Mouse (Mus musculus): ENCODE data around the gene Lmo4. TPM values are rescaled to one million over a fixed set of nuclear protein-coding genes. Genes with fewer than 3 reads are reported as not detected.

Gene Lmo4
- polyA plus RNA-seq, 1 experiment: 10.3 TPM

DNA sequence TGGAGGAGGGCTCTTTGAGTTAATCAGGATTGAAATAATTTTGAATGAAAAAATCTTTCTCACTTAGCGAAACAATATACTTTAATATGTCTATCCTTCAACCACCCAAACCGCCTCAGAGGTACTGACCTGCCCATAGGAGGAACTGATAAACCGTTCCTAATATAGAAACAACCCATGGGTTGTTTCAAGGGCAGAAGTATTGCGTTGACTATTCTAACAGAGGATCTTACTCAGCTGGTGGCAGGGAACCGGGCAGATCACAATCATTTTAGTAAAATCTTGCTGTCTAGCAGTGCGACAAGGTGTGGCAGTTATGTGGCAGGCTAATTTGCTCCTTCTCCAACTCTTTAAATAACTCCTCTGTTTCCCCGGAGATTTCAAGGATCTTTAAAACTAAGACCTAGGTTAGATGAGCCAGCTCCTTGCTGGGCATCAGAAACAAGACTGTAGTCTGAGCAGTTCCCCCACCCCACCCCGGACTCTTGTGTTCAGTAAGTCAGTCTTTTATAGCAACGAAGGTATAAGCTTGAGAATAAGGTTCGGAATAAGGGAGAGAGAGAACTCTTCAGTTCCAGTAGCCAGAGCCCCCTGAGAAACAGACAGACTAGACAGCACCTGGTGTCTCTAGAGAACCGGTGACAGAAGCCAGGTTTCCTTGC is 27.5 kb upstream of the Lmo4 start:
- Histone ChIP-seq H3K36me3 (ENCODE audit: control insufficient read depth, insufficient read depth, low read length) (no peaks in the 10 kb centered on the region), H3K4me1 (ENCODE audit: control insufficient read depth, insufficient read depth, low read length) (no peaks in the 10 kb centered on the region), H3K4me3 (ENCODE audit: control insufficient read depth, low read depth, low read length) (no peak overlapping the region), H3K27ac (ENCODE audit: control insufficient read depth, insufficient read depth, low read depth, low read length) (no peak overlapping the region), H3K27me3 (ENCODE audit: control insufficient read depth, insufficient read depth, low read length) (no peaks in the 10 kb centered on the region)
- TF ChIP-seq CTCF (IDR thresholded peaks at IDR 0.05; ENCODE audit: control insufficient read depth, insufficient read depth, insufficient replicate concordance, low read depth, low read length): no peak
- no peak for TF ChIP-seq POLR2A (IDR thresholded peaks at IDR 0.05; ENCODE audit: control insufficient read depth, low read depth, low read length)

DNA sequence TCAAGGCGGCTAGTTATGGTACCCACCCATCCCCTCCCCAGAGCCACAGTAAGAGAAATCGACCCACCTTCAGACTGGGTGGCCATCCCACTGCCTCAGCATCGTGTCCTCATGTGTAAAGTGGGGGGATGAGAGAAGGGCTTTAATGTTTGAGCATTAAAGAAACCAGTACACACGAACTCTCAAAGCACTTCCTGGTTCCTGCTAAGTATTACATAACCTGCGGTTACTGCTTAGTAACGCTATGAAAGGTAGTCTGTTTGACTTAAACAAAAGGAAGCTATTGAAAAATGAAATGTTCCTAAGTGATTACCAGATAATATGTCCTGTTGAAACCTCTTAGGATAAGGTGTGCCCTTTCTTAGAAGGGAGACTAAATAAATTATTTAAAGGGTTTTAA is 26.9 kb upstream of the Lmo4 start:
- Histone ChIP-seq H3K4me1 (ENCODE audit: control insufficient read depth, insufficient read depth, low read length) (no peaks in the 10 kb centered on the region), H3K36me3 (ENCODE audit: control insufficient read depth, insufficient read depth, low read length) (no peaks in the 10 kb centered on the region), H3K27ac (ENCODE audit: control insufficient read depth, insufficient read depth, low read depth, low read length) (no peak overlapping the region), H3K4me3 (ENCODE audit: control insufficient read depth, low read depth, low read length) (no peak overlapping the region), H3K27me3 (ENCODE audit: control insufficient read depth, insufficient read depth, low read length) (no peaks in the 10 kb centered on the region)
- no peak for TF ChIP-seq POLR2A (IDR thresholded peaks at IDR 0.05; ENCODE audit: control insufficient read depth, low read depth, low read length)
- no peak for TF ChIP-seq CTCF (IDR thresholded peaks at IDR 0.05; ENCODE audit: control insufficient read depth, insufficient read depth, insufficient replicate concordance, low read depth, low read length)

DNA sequence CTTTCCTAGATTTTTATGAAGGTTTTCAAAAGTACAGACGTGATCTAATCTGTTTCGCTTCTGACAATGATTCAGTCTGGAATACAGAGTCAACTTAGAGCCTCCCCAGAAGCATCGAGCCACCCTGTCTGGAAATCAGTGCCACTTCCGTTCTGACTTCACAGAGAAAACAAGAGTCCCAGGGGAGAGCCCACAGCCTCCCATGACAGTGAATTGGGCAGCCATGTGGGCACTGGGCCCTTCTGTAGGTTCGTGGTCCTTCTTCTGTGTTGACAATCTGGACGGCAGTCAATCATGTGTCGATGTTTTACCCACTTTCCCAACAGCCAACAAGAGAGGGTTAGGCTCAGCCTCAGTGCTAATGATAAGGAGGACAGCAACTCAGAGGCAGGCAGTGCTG is 26.4 kb upstream of the Lmo4 start:
- TF ChIP-seq CTCF (IDR thresholded peaks at IDR 0.05; ENCODE audit: control insufficient read depth, insufficient read depth, insufficient replicate concordance, low read depth, low read length): no peak
- H3K27me3 ChIP-seq (ENCODE audit: control insufficient read depth, insufficient read depth, low read length): no peaks in the 10 kb centered on the region
- no peaks in the 10 kb centered on the region for H3K4me1 ChIP-seq (ENCODE audit: control insufficient read depth, insufficient read depth, low read length)
- no peak overlapping the region for H3K27ac ChIP-seq (ENCODE audit: control insufficient read depth, insufficient read depth, low read depth, low read length)
- H3K4me3 ChIP-seq (ENCODE audit: control insufficient read depth, low read depth, low read length): no peak overlapping the region
- no peaks in the 10 kb centered on the region for H3K36me3 ChIP-seq (ENCODE audit: control insufficient read depth, insufficient read depth, low read length)

DNA sequence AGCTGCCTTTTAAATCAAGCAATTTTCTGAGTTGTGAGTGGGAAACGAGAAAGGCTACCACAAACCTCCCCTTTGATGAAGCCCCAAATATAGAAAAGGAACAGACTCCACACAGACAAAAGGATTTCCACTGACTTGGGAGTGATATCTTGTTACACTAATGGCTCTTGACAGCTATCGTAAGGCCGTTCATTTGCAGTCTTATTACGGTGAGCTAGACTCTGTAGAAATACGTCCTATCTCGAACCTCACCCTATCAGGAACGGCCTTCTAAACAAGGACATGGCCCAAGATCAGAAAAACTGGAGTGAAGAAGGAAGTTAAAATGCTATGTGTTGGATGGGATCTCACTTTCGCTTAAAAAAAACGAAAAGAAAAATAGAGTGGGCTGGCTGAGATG is 25.0 kb upstream of the Lmo4 start:
- Histone ChIP-seq H3K27ac (ENCODE audit: control insufficient read depth, insufficient read depth, low read depth, low read length) (no peak overlapping the region), H3K27me3 (ENCODE audit: control insufficient read depth, insufficient read depth, low read length) (no peaks in the 10 kb centered on the region), H3K4me1 (ENCODE audit: control insufficient read depth, insufficient read depth, low read length) (no peaks in the 10 kb centered on the region), H3K4me3 (ENCODE audit: control insufficient read depth, low read depth, low read length) (no peak overlapping the region), H3K36me3 (ENCODE audit: control insufficient read depth, insufficient read depth, low read length) (no peaks in the 10 kb centered on the region)
- TF ChIP-seq CTCF (IDR thresholded peaks at IDR 0.05; ENCODE audit: control insufficient read depth, insufficient read depth, insufficient replicate concordance, low read depth, low read length): no peak
- TF ChIP-seq POLR2A (IDR thresholded peaks at IDR 0.05; ENCODE audit: control insufficient read depth, low read depth, low read length): no peak

DNA sequence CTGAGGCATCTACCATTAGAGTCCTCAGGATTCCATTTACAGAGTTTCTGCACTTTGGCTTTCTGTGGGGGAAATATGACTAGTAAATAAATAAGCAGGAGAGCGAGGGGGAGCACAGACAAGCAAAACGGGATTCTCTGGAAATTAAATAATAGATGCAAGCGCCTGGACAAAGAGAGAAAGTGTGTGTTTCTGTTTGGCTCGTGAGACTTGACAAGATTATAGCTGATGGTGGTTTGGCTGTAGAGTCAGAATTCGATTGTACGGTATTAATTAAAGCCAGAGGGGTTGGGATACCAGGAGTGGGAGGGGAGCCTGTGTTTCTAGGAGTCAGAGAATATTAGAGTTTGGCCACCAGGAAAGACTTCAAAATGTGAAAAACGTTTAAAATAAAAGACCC is 24.3 kb upstream of the Lmo4 start:
- no peak for TF ChIP-seq POLR2A (IDR thresholded peaks at IDR 0.05; ENCODE audit: control insufficient read depth, low read depth, low read length)
- no peak for TF ChIP-seq CTCF (IDR thresholded peaks at IDR 0.05; ENCODE audit: control insufficient read depth, insufficient read depth, insufficient replicate concordance, low read depth, low read length)
- H3K4me1 ChIP-seq (ENCODE audit: control insufficient read depth, insufficient read depth, low read length): no peaks in the 10 kb centered on the region
- H3K36me3 ChIP-seq (ENCODE audit: control insufficient read depth, insufficient read depth, low read length): no peaks in the 10 kb centered on the region
- no peak overlapping the region for H3K27ac ChIP-seq (ENCODE audit: control insufficient read depth, insufficient read depth, low read depth, low read length)
- no peak overlapping the region for H3K4me3 ChIP-seq (ENCODE audit: control insufficient read depth, low read depth, low read length)
- H3K27me3 ChIP-seq (ENCODE audit: control insufficient read depth, insufficient read depth, low read length): no peaks in the 10 kb centered on the region

DNA sequence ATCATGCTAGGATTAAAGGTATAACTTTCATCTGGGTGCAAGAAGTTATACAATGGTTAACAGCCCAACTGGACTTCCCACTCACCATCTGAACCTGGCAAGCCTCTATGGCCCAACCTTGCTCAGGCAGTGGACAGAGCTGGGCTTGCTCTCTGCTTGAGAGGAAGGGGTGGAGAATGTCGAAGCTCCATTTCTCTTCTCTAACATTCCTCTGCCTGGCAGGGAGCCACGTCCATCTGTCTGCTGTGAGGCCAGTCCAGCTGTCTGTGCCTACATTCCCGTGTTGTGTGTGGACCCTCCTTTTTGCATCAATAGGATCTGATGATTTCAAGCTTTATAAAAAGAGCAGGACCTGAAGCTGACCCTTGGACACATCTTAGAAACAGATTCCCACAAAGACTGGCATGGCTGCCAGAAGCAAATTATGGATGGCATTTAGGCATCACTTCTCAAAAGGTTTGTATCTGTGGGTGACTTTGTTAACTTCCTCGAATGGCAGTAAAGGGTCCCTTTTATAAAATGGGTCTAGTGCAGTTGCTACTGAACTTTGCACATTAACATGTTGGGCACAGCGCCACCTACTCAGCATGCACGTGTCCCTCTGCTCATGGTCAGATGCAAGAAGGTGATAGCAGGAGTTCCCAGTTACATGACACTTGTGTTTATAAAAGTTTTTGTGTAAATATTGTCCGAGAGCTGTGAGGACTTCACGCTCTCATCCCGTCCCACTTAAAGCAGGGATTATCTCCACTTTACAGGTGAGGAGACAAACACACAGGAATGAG is 20.6 kb upstream of the Lmo4 start:
- H3K36me3 ChIP-seq (ENCODE audit: control insufficient read depth, insufficient read depth, low read length): no peaks in the 10 kb centered on the region
- H3K27me3 ChIP-seq (ENCODE audit: control insufficient read depth, insufficient read depth, low read length): no peaks in the 10 kb centered on the region
- no peak overlapping the region for H3K27ac ChIP-seq (ENCODE audit: control insufficient read depth, insufficient read depth, low read depth, low read length)
- no peaks in the 10 kb centered on the region for H3K4me1 ChIP-seq (ENCODE audit: control insufficient read depth, insufficient read depth, low read length)
- TF ChIP-seq CTCF (IDR thresholded peaks at IDR 0.05; ENCODE audit: control insufficient read depth, insufficient read depth, insufficient replicate concordance, low read depth, low read length) (no peak), POLR2A (IDR thresholded peaks at IDR 0.05; ENCODE audit: control insufficient read depth, low read depth, low read length) (no peak)
- H3K4me3 ChIP-seq (ENCODE audit: control insufficient read depth, low read depth, low read length): no peak overlapping the region

DNA sequence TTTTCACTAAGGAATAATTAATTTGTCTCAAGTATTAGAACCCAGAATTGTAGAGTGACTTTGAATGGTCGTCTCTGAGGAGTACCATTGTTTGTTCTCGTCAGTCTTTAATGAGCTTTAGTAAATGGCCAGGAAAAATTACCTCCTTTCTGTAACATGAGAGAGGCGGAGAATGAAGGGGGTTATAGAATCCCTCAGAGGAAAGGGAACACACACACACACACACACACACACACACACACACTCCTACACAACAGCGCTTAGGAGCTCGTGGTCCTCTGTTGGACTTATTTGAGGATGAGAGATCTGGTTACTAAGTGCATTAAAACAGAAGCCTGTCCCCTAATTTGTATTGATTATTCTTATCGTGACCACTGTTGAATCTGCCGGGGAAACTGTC is 19.6 kb upstream of the Lmo4 start:
- no peak for TF ChIP-seq CTCF (IDR thresholded peaks at IDR 0.05; ENCODE audit: control insufficient read depth, insufficient read depth, insufficient replicate concordance, low read depth, low read length)
- no peak for TF ChIP-seq POLR2A (IDR thresholded peaks at IDR 0.05; ENCODE audit: control insufficient read depth, low read depth, low read length)
- H3K27me3 ChIP-seq (ENCODE audit: control insufficient read depth, insufficient read depth, low read length): no peaks in the 10 kb centered on the region
- H3K4me1 ChIP-seq (ENCODE audit: control insufficient read depth, insufficient read depth, low read length): no peaks in the 10 kb centered on the region
- H3K36me3 ChIP-seq (ENCODE audit: control insufficient read depth, insufficient read depth, low read length): no peaks in the 10 kb centered on the region
- no peak overlapping the region for H3K4me3 ChIP-seq (ENCODE audit: control insufficient read depth, low read depth, low read length)
- H3K27ac ChIP-seq (ENCODE audit: control insufficient read depth, insufficient read depth, low read depth, low read length): no peak overlapping the region

Measured in testis, adult 2 months (tissue).